Mouse (Mus musculus) CH12.LX (cell line): Measurements from ENCODE around the gene Cebpa. TPM values are rescaled to one million over a fixed set of nuclear protein-coding genes. Genes with fewer than 3 reads are reported as not detected.

ENCODE experiments used
- DNase-seq: peaks from one replicate; pipeline ENCODE4 v3.0.0-alpha.2; 2013; ENCODE audit errors: extremely low read depth
- H3K27ac ChIP-seq: 2 replicates; pipeline ENCODE4 v1.5.1; 2012; ENCODE audit warnings: low read depth, mild to moderate bottlenecking, control low read depth, moderate library complexity; ENCODE audit not compliant: insufficient read depth
- H3K27me3 ChIP-seq: replicated peaks from 2 replicates; pipeline ENCODE3; 2012; ENCODE audit warnings: inconsistent platforms
- H3K36me3 ChIP-seq, 2 experiments: replicated peaks in 1 of 2; 2 replicates each; pipeline versions ENCODE3 to v1.6.1; 2012; ENCODE audit warnings: inconsistent platforms in 1 of 2, low read length in 1 of 2, mild to moderate bottlenecking in 1 of 2, mixed read lengths in 1 of 2, moderate library complexity in 1 of 2; ENCODE audit not compliant: control insufficient read depth in 1 of 2, insufficient read depth in 1 of 2
- H3K4me1 ChIP-seq, 2 experiments: 2 replicates each; pipeline ENCODE4 v1.6.1; 2012; ENCODE audit warnings: inconsistent platforms in 1 of 2, moderate library complexity in 1 of 2; ENCODE audit not compliant: insufficient read depth in 2 of 2, control insufficient read depth in 1 of 2
- H3K4me2 ChIP-seq: 2 replicates; pipeline ENCODE4 v1.6.1; 2012; ENCODE audit warnings: low read depth, mild to moderate bottlenecking, control low read depth; ENCODE audit not compliant: poor library complexity, insufficient read depth, severe bottlenecking
- H3K4me3 ChIP-seq, 3 experiments: fragments of 150-350 bp in 1 of 3; sonication (generic) in 1 of 3; replicated peaks in 1 of 3; 2 replicates each; pipeline versions ENCODE3 to v1.5.1; 2011 to 2012; ENCODE audit warnings: low read depth in 2 of 3, low read length in 2 of 3, mild to moderate bottlenecking in 2 of 3, moderate library complexity in 2 of 3, control low read depth in 1 of 3, improper control_type of control experiment in 1 of 3, inconsistent platforms in 1 of 3, mixed read lengths in 1 of 3; ENCODE audit not compliant: poor library complexity in 1 of 3
- H3K79me2 ChIP-seq: replicated peaks from 2 replicates; pipeline ENCODE4 v1.6.1; 2012; ENCODE audit warnings: mild to moderate bottlenecking, moderate library complexity; ENCODE audit not compliant: control insufficient read depth, poor library complexity, insufficient read depth, severe bottlenecking; ENCODE audit errors: extremely low read depth
- H3K9ac ChIP-seq: 2 replicates; pipeline ENCODE4 v1.6.1; 2012; ENCODE audit warnings: low read depth, mild to moderate bottlenecking, control low read depth, moderate library complexity; ENCODE audit not compliant: insufficient read depth
- H3K9me3 ChIP-seq: replicated peaks from 2 replicates; pipeline ENCODE3; 2012; ENCODE audit warnings: low read length, inconsistent platforms, mixed read lengths
- CHD1 ChIP-seq: IDR thresholded peaks from 2 replicates; pipeline ENCODE4 v1.6.1; 2012; ENCODE audit warnings: low read depth, low read length, improper control_type of control experiment, inconsistent platforms
- E2F4 ChIP-seq: IDR thresholded peaks from 2 replicates; pipeline ENCODE4 v1.6.1; 2011; ENCODE audit warnings: low read depth, low read length, improper control_type of control experiment; ENCODE audit not compliant: insufficient replicate concordance
- EP300 ChIP-seq: IDR thresholded peaks from 2 replicates; pipeline ENCODE4 v1.6.1; 2011; ENCODE audit warnings: low read length, improper control_type of control experiment
- ETS1 ChIP-seq: conservative IDR thresholded peaks from 2 replicates; pipeline ENCODE4 v1.6.1; 2012; ENCODE audit warnings: low read depth, mild to moderate bottlenecking, inconsistent platforms, low read length, improper control_type of control experiment, moderate library complexity
- GABPA ChIP-seq: IDR thresholded peaks from 2 replicates; pipeline ENCODE4 v1.6.1; 2012; ENCODE audit warnings: low read depth, low read length, improper control_type of control experiment, inconsistent platforms; ENCODE audit not compliant: insufficient replicate concordance
- IRF4 ChIP-seq: IDR thresholded peaks from 2 replicates; pipeline ENCODE4 v1.6.1; 2014; ENCODE audit warnings: low read depth, mild to moderate bottlenecking, inconsistent platforms, low read length, improper control_type of control experiment
- JUN ChIP-seq: IDR thresholded peaks from 2 replicates; pipeline ENCODE4 v1.6.1; 2011; ENCODE audit warnings: low read depth, mild to moderate bottlenecking, low read length, improper control_type of control experiment, moderate library complexity; ENCODE audit not compliant: insufficient read depth
- KAT2A ChIP-seq: IDR thresholded peaks from 2 replicates; pipeline ENCODE4 v1.6.1; 2012; ENCODE audit warnings: low read length, improper control_type of control experiment, inconsistent platforms; ENCODE audit not compliant: insufficient replicate concordance
- MAFK ChIP-seq: IDR thresholded peaks from 2 replicates; pipeline ENCODE4 v1.6.1; 2011; ENCODE audit warnings: low read length, improper control_type of control experiment; ENCODE audit not compliant: insufficient replicate concordance
- MEF2A ChIP-seq: IDR thresholded peaks from 2 replicates; pipeline ENCODE4 v1.6.1; 2014; ENCODE audit warnings: low read depth, mild to moderate bottlenecking, inconsistent platforms, low read length, improper control_type of control experiment, borderline replicate concordance
- MYC ChIP-seq: IDR thresholded peaks from 2 replicates; pipeline ENCODE4 v1.6.1; 2011; ENCODE audit warnings: low read depth, mild to moderate bottlenecking, improper control_type of control experiment, low read length
- NELFE ChIP-seq: IDR thresholded peaks from 2 replicates; pipeline ENCODE4 v1.6.1; 2011; ENCODE audit warnings: low read depth, low read length, improper control_type of control experiment
- PAX5 ChIP-seq: IDR thresholded peaks from 2 replicates; pipeline ENCODE4 v1.6.1; 2012; ENCODE audit warnings: low read length, inconsistent platforms, mixed read lengths
- POLR2AphosphoS2 ChIP-seq: IDR thresholded peaks from 2 replicates; pipeline ENCODE4 v1.6.1; 2011; ENCODE audit warnings: low read depth, low read length, improper control_type of control experiment
- SIN3A ChIP-seq: IDR thresholded peaks from 2 replicates; pipeline ENCODE4 v1.6.1; 2012; ENCODE audit warnings: low read length, improper control_type of control experiment, inconsistent platforms
- SMC3 ChIP-seq: IDR thresholded peaks from 2 replicates; pipeline ENCODE4 v1.6.1; 2011; ENCODE audit warnings: low read depth, low read length, improper control_type of control experiment
- TCF12 ChIP-seq: IDR thresholded peaks from 2 replicates; pipeline ENCODE4 v1.6.1; 2014; ENCODE audit warnings: low read depth, mild to moderate bottlenecking, inconsistent platforms, low read length, improper control_type of control experiment
- UBTF ChIP-seq: IDR thresholded peaks from 2 replicates; pipeline ENCODE4 v1.6.1; 2012; ENCODE audit warnings: low read depth, mild to moderate bottlenecking, inconsistent platforms, low read length, improper control_type of control experiment, moderate library complexity
- ZC3H11A ChIP-seq: IDR thresholded peaks from 2 replicates; pipeline ENCODE4 v1.6.1; 2012; ENCODE audit warnings: low read depth, mild to moderate bottlenecking, inconsistent platforms, low read length, improper control_type of control experiment
- ZKSCAN1 ChIP-seq: IDR thresholded peaks from 2 replicates; pipeline ENCODE4 v1.6.1; 2012; ENCODE audit warnings: low read depth, inconsistent platforms, low read length, improper control_type of control experiment, borderline replicate concordance
- ZNF384 ChIP-seq: IDR thresholded peaks from 2 replicates; pipeline ENCODE4 v1.6.1; 2012; ENCODE audit warnings: low read depth, low read length, improper control_type of control experiment, inconsistent platforms
- dilution Hi-C: fragments of 300-500 bp; cut with MboI; formaldehyde crosslinking; loops from 2 replicates; pipeline ENCODE4 v1.14.3; 2020; ENCODE audit warnings: low sequenced_read_pairs; ENCODE audit not compliant: extremely low pct_unique_long_range_greater_than_20kb, extremely low pct_ligation_motif_present
- in situ Hi-C: fragments of 300-500 bp; cut with MboI; formaldehyde crosslinking; loops from 3 replicates; pipeline ENCODE4 v1.14.3; 2019; ENCODE audit warnings: low sequenced_read_pairs, low pct_ligation_motif_present, low pct_unique_long_range_greater_than_20kb, mixed read lengths
- polyA plus RNA-seq: library from polyadenylated mRNA; unstranded; fragments of >175 nt; gene quantifications from 2 replicates; pipeline ENCODE4 v1.2.1, GENCODE M21; 2012; ENCODE audit warnings: low read depth; ENCODE audit not compliant: insufficient read length
- total RNA-seq, 2 experiments: library from RNA; depleted of rRNA; stranded (reverse); fragments of 300-350 nt in 1 of 2; fragments of >200 nt in 1 of 2; gene quantifications; 2 replicates each; pipeline ENCODE4 v1.2.3; 2012 to 2014

Gene Cebpa
- total and polyA plus RNA-seq, 3 experiments, result not detected

- dilution Hi-C loops (no loop called here), in situ Hi-C loops (no loop called here)
- no peak overlapping the region for H3K4me3 ChIP-seq
- H3K4me2 ChIP-seq, result no peak overlapping the region
- H3K79me2 ChIP-seq, result no peaks in the 10 kb centered on the region
- H3K27ac ChIP-seq, result no peak overlapping the region
- H3K4me1 ChIP-seq, result peaks cover 2 to 6% of the 10 kb centered on the region in 2 experiments; a peak in 1 of 4 replicates
- no peak for DNase-seq
- no peak overlapping the region for H3K9ac ChIP-seq
- TF ChIP-seq ETS1, result no peak
- TF ChIP-seq TCF12, result no peak
- TF ChIP-seq MAFK, result no peak
- no peak for TF ChIP-seq KAT2A
- no peak for TF ChIP-seq CHD1
- TF ChIP-seq ZNF384, result no peak
- H3K36me3 ChIP-seq, result no peaks in the 10 kb centered on the region
- H3K9me3 ChIP-seq, result peaks cover 2% of the 10 kb centered on the region
- no peaks in the 10 kb centered on the region for H3K27me3 ChIP-seq
Measured at GRCm38 (mm10) chr7:35106614-35107013, 12.5 kb upstream of the Cebpa start.

GRCm38 (mm10) chr7:35107630-35108029 is 11.5 kb upstream of the Cebpa start:
- H3K27me3 ChIP-seq, result no peaks in the 10 kb centered on the region
- no peak for DNase-seq
- H3K9ac ChIP-seq, result no peak overlapping the region
- no peaks in the 10 kb centered on the region for H3K36me3 ChIP-seq
- H3K27ac ChIP-seq, result no peak overlapping the region
- peaks cover 2 to 6% of the 10 kb centered on the region in 2 experiments; a peak in 1 of 4 replicates for H3K4me1 ChIP-seq
- H3K9me3 ChIP-seq, result peaks cover 2% of the 10 kb centered on the region
- dilution Hi-C loops (no loop called here), in situ Hi-C loops (no loop called here)
- H3K79me2 ChIP-seq, result no peaks in the 10 kb centered on the region
- H3K4me3 ChIP-seq, result no peak overlapping the region
- no peak overlapping the region for H3K4me2 ChIP-seq
- TF ChIP-seq ZKSCAN1 (no peak), MEF2A (no peak), SMC3 (no peak), KAT2A (no peak), E2F4 (no peak), IRF4 (no peak), MYC (no peak)

- in situ Hi-C loops (no loop called here), dilution Hi-C loops (no loop called here)
- no peaks in the 10 kb centered on the region for H3K27me3 ChIP-seq
- H3K4me1 ChIP-seq, result peaks cover 2 to 6% of the 10 kb centered on the region in 2 experiments; a peak in 1 of 4 replicates
- DNase-seq, result no peak
- peaks cover 2% of the 10 kb centered on the region for H3K9me3 ChIP-seq
- H3K79me2 ChIP-seq, result no peaks in the 10 kb centered on the region
- no peak overlapping the region for H3K4me3 ChIP-seq
- H3K27ac ChIP-seq, result no peak overlapping the region
- H3K4me2 ChIP-seq, result no peak overlapping the region
- TF ChIP-seq ETS1, result no peak
- no peak for TF ChIP-seq EP300
- no peak for TF ChIP-seq POLR2AphosphoS2
- TF ChIP-seq ZC3H11A, result no peak
- no peak for TF ChIP-seq SIN3A
- TF ChIP-seq PAX5, result no peak
- TF ChIP-seq GABPA, result no peak
- no peak for TF ChIP-seq JUN
- TF ChIP-seq NELFE, result no peak
- no peak for TF ChIP-seq UBTF
- H3K36me3 ChIP-seq, result no peaks in the 10 kb centered on the region
- no peak overlapping the region for H3K9ac ChIP-seq
Measured at GRCm38 (mm10) chr7:35108046-35108445, 11.0 kb upstream of the Cebpa start.
